Mouse (Mus musculus) skeletal muscle tissue, postnatal 0 days (tissue): ENCODE measurements around the gene Nadsyn1. TPM values are rescaled to one million over a fixed set of nuclear protein-coding genes. Genes with fewer than 3 reads are reported as not detected.

Source experiments
- microRNA-seq, 2 experiments: library from miRNA; unstranded; fragments of <30 nt; microRNA quantifications; one replicate each; pipeline ENCODE4; 2016
- polyA plus RNA-seq: library from polyadenylated mRNA; unstranded; fragments of >200 nt; fragmentation: Nextera tagmentation; extraction: Ambion mirVana; gene quantifications from 2 replicates; pipeline ENCODE4 v1.2.1, GENCODE M21; 2015

The Nadsyn1 gene
- polyA plus RNA-seq: 3.8 and 5.4 TPM in 2 replicates

GRCm38 (mm10) chr7:143822375-143823265, at the start of gene Nadsyn1, which contains the start of gene Dhcr7:
Nadsyn1 (minus strand) TSS chr7:143822849.
Dhcr7 (plus strand) TSS chr7:143823145.

GRCm38 (mm10) chr7:143866538-143866937, 43.9 kb upstream of the Nadsyn1 start, which contains the start of gene Gm498:
Gm498 (plus strand) TSS chr7:143866838.

GRCm38 (mm10) chr7:143783996-143784829, 38.4 kb downstream of the Nadsyn1 start, which contains the start of gene Mrgpre:
Mrgpre (minus strand) TSS chr7:143784500.

GRCm38 (mm10) chr7:143766893-143767292, 55.8 kb downstream of the Nadsyn1 start, which contains the start of gene Mrgprg:
Mrgprg (minus strand) TSS chr7:143766993.

GRCm38 (mm10) chr7:143756125-143757026, 66.3 kb downstream of the Nadsyn1 start, which contains the start of gene Osbpl5:
Osbpl5 (minus strand) TSS chr7:143756985.

Small RNA genes within 50 kb of the gene (microRNA-seq; reads per million reads assigned to microRNA genes)
- 0 reads per million in 2 experiments for gene Gm22064

Other genes starting within 250 kb of the Nadsyn1 start
- gene Cars, start 222.8 kb downstream of the Nadsyn1 start, polyA plus RNA-seq: 26.2 and 32.1 TPM in 2 replicates
- 0.32 and 0.37 TPM in 2 replicates for gene Tnfrsf26, start 194.1 kb downstream of the Nadsyn1 start, polyA plus RNA-seq
- gene Tnfrsf22, start 173.2 kb downstream of the Nadsyn1 start, polyA plus RNA-seq: 6.7 and 7.8 TPM in 2 replicates
- 6.8 and 6.9 TPM in 2 replicates for gene Tnfrsf23, start 137.0 kb downstream of the Nadsyn1 start, polyA plus RNA-seq
- 19.5 and 19.8 TPM in 2 replicates for gene Osbpl5, start 65.9 kb downstream of the Nadsyn1 start, polyA plus RNA-seq
- not detected in 2 replicates for gene Mrgprg, start 55.9 kb downstream of the Nadsyn1 start, polyA plus RNA-seq
- gene Mrgpre, start 38.3 kb downstream of the Nadsyn1 start, polyA plus RNA-seq: 0.60 and 0.78 TPM in 2 replicates
- 9.9 and 11.1 TPM in 2 replicates for gene Dhcr7, start 296 bp upstream of the Nadsyn1 start, polyA plus RNA-seq
- gene Gm498, start 44.0 kb upstream of the Nadsyn1 start, polyA plus RNA-seq: not detected in 2 replicates
- gene Shank2, start 179.1 kb upstream of the Nadsyn1 start, polyA plus RNA-seq: 0.02 and 0.12 TPM in 2 replicates